Mouse (Mus musculus) kidney, adult 2 months (tissue): ENCODE measurements at regions not wholly inside any gene's neighbourhood (a gene's known extent, or its start where the extent isn't known, plus 50 kb on each side); places are given as distances from the start of the nearest gene placed in this dataset.

ENCODE experiments used
- CTCF ChIP-seq: fragments of 200-500 bp; conservative IDR thresholded peaks from 2 replicates; pipeline ENCODE4 v1.5.1; 2011; ENCODE audit warnings: low read depth, mild to moderate bottlenecking, control low read depth, low read length, moderate library complexity, mixed read lengths; ENCODE audit not compliant: insufficient read depth, insufficient read length
- POLR2A ChIP-seq: fragments of 200-500 bp; IDR thresholded peaks from one replicate; pipeline ENCODE4 v1.6.1; 2011; ENCODE audit warnings: low read depth, low read length, control low read depth

DNA sequence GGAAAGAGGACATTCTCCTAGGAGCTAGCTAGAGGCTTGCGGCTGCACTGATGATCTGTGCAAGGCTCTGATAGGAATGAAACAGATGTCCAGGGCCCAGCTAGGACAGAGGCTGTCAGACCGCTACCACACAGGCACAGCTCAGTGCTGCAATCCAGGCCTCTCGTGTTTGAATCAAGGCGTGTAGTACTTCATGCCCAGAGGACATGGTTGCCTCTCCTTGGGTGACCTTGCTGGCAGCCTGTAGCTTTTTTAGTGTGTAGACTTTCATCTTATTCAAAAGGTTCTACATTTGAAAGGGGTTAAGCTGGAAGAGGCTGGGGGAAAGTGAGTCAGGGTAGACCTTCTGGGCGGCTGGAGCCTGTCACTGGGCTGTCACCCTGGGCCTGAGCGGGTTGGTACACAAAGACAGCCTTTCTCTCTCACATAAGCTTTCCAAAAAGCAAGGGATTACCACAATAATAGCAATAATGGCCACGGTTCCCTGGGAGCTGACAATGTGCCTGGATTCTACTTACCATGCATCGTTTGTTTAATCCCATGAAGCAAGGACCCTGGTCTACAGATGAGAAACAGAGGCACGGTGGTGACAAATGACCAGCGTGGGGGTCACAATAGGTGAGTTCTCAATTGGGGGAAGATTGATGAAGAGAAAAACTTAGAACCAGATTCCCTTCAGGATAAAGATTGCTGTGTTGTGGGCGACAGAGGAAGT, 160.9 kb upstream of the Egln3 start:
- no peak for TF ChIP-seq CTCF
- no peak for TF ChIP-seq POLR2A
